8 mouse cellular contexts compared by ENCODE assay signal in genomic region chr1:90602759-90603560, GRCm38 (mm10). TPM values are rescaled to one million over a fixed set of nuclear protein-coding genes. Genes with fewer than 3 reads are reported as not detected.
DNase-seq lines count a peak whose midpoint lies in the region; ATAC-seq lines count a peak whose summit lies in the region.

Gene Cops8 (plus strand): TSS chr1:90602981.

- no peak within 1 kb of the TSS; the same call in 1 of the 2 replicates for H3K27ac ChIP-seq in hindbrain, embryonic 11.5 days (ENCODE audit: low read depth, low read length)

- peak within 1 kb of the TSS; percentile 62 for H3K4me2 ChIP-seq in hindbrain, embryonic 11.5 days (replicated peaks; ENCODE audit: low read depth, low read length)

- H3K9me3 ChIP-seq in hindbrain, embryonic 11.5 days (ENCODE audit: control insufficient read depth, low read length): no peaks in the 10 kb centered on the region

- H3K4me3 ChIP-seq in hindbrain, embryonic 11.5 days (ENCODE audit: low read depth, low read length): peak within 1 kb of the TSS; percentile 90

- no peaks in the 10 kb centered on the region for H3K36me3 ChIP-seq in hindbrain, embryonic 11.5 days (ENCODE audit: control insufficient read depth, insufficient read depth, low read length)

- DNase-seq in Muller cell, postnatal 12 days (ENCODE audit: inconsistent ontology term): peak; percentile 97
- DNase-seq in cerebellum, adult 9-11 months: peak; percentile 97
- DNase-seq in frontal cortex, adult 2 months (ENCODE audit: extremely low spot score in 1 of 2, low spot score in 1 of 2): peak; percentile 95 to 99
- DNase-seq in hindbrain, embryonic 11.5 days (ENCODE audit: low spot score): peak; percentile 98
- peak; percentile 97 for DNase-seq in layer of hippocampus, postnatal 10 days (ENCODE audit: low spot score in 2 of 2)
- DNase-seq in lung, postnatal 10 days: peak; percentile 98
- DNase-seq in ovary, postnatal 36 days (ENCODE audit: low spot score): peak; percentile 97
- peak; percentile 95 for DNase-seq in thymus, postnatal 25 days

- 6% methylated on average over 48 of the region's 48 CpGs for WGBS in hindbrain, embryonic 11.5 days

- 0 out of 2 replicates have a peak, but pooled peaks cover 2% of the 10 kb centered on the region for H3K4me1 ChIP-seq in hindbrain, embryonic 11.5 days (replicated peaks; ENCODE audit: control insufficient read depth, insufficient read depth, low read length)

- H3K27me3 ChIP-seq in hindbrain, embryonic 11.5 days (ENCODE audit: control insufficient read depth, insufficient read depth, low read length): no peaks in the 10 kb centered on the region

- peak; percentile 98 for ATAC-seq in hindbrain, embryonic 11.5 days (ENCODE audit: low FRiP score)

- peak within 1 kb of the TSS; percentile 86 for H3K9ac ChIP-seq in hindbrain, embryonic 11.5 days (ENCODE audit: low read depth, low read length)

RNA-seq across cellular contexts. Expression of gene Cops8, which starts in this region (rescaled TPM):
- 103 and 112 TPM in 2 replicates for polyA plus RNA-seq in frontal cortex, adult 2 months (2012; rRNA removed)
- 195 and 207 TPM in 2 replicates for polyA plus RNA-seq in hindbrain, embryonic 11.5 days (2014; fragmentation: Nextera tagmentation; extraction: Ambion mirVana)
- 10 to 100 TPM; 87.1 to 97.3 TPM for total RNA-seq in layer of hippocampus, postnatal 10 days (2021)
